Mouse (Mus musculus): ENCODE results near the gene Sox13. TPM values are rescaled to one million over a fixed set of nuclear protein-coding genes. Genes with fewer than 3 reads are reported as not detected.
A peak's percentile ranks its signal among the peaks of the same experiment; 100 is the strongest.

The Sox13 gene
- polyA plus RNA-seq (2012; ENCODE audit: insufficient read depth, insufficient read length, missing spikeins), result not detected in 2 replicates

DNA sequence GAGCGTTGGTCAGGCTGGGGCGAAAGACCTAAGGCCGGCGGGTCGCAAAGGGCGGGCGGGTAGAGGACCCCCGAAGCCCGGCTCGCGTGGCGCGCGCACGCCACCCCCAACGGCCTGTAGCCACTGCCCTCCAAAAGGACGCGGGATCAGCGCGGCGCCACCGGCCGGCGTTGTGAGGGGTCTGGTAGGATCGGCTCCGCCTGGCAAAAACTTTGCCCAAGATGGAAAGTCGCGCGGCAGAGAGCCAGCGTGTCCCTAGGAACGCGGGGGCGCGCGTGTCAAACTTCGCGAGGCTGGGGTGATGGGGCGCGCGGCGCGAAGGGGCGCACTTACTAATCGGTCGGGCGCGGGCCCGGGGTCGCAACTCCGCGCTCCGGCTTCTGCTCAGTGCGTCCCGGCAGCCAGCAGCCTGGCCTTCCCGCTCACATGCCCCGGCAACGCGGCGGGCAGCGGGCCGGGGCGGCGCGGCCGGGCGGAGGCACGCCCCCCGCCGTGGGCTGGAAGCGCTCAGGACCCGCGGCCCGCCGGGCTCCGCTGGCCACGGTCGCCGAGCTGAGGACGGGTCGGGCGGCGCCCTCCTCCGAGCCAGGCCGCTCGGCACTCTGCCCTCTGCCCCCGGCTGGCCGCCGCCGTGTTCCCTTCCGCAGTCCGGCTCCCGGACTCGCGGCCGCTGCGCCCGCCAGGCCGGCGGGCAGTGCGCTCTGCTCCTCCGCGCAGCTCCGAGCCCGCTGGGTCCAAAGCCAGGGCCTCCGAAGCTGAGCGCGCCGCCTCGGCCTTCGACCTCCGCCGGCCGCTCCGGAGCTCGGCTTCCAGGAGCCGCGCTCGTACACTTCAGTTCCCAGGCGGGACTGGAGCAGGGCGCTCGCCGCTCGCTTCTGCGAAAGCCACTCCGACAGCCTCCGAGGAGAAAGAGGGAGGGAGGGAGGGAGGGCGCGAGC lies at the start of gene Sox13:
Gene Sox13 (minus strand): TSS at position 835 of the 938 bp plus-strand sequence.
- no peak for TF ChIP-seq POLR2A (IDR thresholded peaks at IDR 0.05; ENCODE audit: borderline replicate concordance, low read depth, low read length)
- TF ChIP-seq CTCF (IDR thresholded peaks at IDR 0.05; ENCODE audit: low read depth, low read length), result no peak
- peak within 1 kb of the TSS; percentile 42 for H3K4me3 ChIP-seq (ENCODE audit: insufficient read depth, low read length)
- H3K4me1 ChIP-seq (ENCODE audit: control insufficient read depth, insufficient read depth, low read length), result no peaks in the 10 kb centered on the region
- no peak within 1 kb of the TSS for H3K27ac ChIP-seq (ENCODE audit: insufficient read depth, low read depth, low read length)

GRCm38 (mm10) chr1:133471556-133471955 lies 47.4 kb upstream of the Sox13 start:
- no peaks in the 10 kb centered on the region for H3K4me1 ChIP-seq (ENCODE audit: control insufficient read depth, insufficient read depth, low read length)
- no peak overlapping the region for H3K4me3 ChIP-seq (ENCODE audit: insufficient read depth, low read length)
- TF ChIP-seq POLR2A (IDR thresholded peaks at IDR 0.05; ENCODE audit: borderline replicate concordance, low read depth, low read length) (no peak), CTCF (IDR thresholded peaks at IDR 0.05; ENCODE audit: low read depth, low read length) (no peak)
- H3K27ac ChIP-seq (ENCODE audit: insufficient read depth, low read depth, low read length), result no peak overlapping the region

DNA sequence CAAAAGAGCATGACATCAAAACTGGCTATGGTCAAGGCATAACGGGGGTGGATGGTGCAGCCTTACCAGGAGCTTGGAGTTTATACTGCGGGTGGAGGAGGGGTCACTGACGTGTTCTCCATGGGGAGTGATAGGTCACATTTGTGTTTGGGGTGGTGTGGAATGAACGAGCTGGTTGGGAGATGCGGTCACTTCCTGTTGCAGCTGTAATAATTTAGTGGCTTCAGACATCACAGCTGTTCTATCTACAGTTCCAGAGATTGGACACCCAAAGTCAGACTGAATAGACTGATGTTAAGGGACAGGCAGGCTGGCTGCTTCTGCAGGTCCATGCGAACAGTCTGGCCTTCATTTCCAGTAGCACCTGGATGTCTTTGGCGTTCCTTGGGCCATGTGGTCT lies 46.9 kb upstream of the Sox13 start:
- TF ChIP-seq CTCF (IDR thresholded peaks at IDR 0.05; ENCODE audit: low read depth, low read length) (no peak), POLR2A (IDR thresholded peaks at IDR 0.05; ENCODE audit: borderline replicate concordance, low read depth, low read length) (no peak)
- Histone ChIP-seq H3K27ac (ENCODE audit: insufficient read depth, low read depth, low read length) (no peak overlapping the region), H3K4me3 (ENCODE audit: insufficient read depth, low read length) (no peak overlapping the region), H3K4me1 (ENCODE audit: control insufficient read depth, insufficient read depth, low read length) (no peaks in the 10 kb centered on the region)

DNA sequence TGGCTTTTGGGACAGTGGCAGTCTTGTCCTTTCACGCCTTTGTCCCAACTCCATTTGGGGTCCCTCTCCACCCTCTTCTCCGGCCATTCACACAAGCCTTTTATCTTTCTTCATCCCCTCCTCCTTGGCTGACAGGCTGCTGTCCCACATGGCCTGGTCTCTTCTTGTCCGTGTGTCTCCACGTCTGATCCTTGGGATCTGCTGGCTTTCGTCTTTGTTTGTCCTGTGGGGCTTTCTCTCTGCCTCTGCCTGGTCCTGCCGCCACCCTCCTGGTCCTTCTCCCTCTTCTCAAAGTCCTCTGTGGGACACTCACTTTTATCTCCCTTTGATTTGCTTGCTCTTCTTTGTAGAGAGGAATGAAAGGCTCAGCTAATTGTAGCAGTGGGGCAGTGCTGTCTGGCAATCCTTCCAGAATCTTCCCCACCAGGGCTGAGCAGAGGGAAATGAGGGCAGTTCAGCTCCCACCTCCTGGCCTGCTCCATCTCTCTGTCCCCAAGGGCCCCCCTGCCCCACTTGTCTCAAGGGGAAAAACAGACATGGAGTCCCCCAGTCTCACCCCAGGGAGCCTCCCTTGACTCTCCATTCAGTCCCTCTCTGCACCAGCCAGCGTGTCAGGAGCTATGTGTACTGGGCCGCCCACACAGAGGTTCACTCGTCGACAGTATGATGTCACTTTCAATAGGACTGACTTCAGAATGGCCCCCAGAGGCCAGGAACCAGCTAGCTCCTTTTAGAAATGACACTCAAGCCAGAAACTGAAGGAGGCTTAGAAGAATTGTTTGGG lies 46.3 kb upstream of the Sox13 start:
- TF ChIP-seq POLR2A (IDR thresholded peaks at IDR 0.05; ENCODE audit: borderline replicate concordance, low read depth, low read length) (no peak), CTCF (IDR thresholded peaks at IDR 0.05; ENCODE audit: low read depth, low read length) (no peak)
- no peaks in the 10 kb centered on the region for H3K4me1 ChIP-seq (ENCODE audit: control insufficient read depth, insufficient read depth, low read length)
- H3K4me3 ChIP-seq (ENCODE audit: insufficient read depth, low read length), result no peak overlapping the region
- H3K27ac ChIP-seq (ENCODE audit: insufficient read depth, low read depth, low read length), result no peak overlapping the region

- Histone ChIP-seq H3K4me3 (ENCODE audit: insufficient read depth, low read length) (no peak overlapping the region), H3K27ac (ENCODE audit: insufficient read depth, low read depth, low read length) (no peak overlapping the region), H3K4me1 (ENCODE audit: control insufficient read depth, insufficient read depth, low read length) (no peaks in the 10 kb centered on the region)
- TF ChIP-seq POLR2A (IDR thresholded peaks at IDR 0.05; ENCODE audit: borderline replicate concordance, low read depth, low read length) (no peak), CTCF (IDR thresholded peaks at IDR 0.05; ENCODE audit: low read depth, low read length) (no peak)
Measured at GRCm38 (mm10) chr1:133469213-133469612, 45.0 kb upstream of the Sox13 start.

GRCm38 (mm10) chr1:133468751-133469150 lies 44.6 kb upstream of the Sox13 start:
- TF ChIP-seq CTCF (IDR thresholded peaks at IDR 0.05; ENCODE audit: low read depth, low read length) (no peak), POLR2A (IDR thresholded peaks at IDR 0.05; ENCODE audit: borderline replicate concordance, low read depth, low read length) (no peak)
- Histone ChIP-seq H3K4me1 (ENCODE audit: control insufficient read depth, insufficient read depth, low read length) (no peaks in the 10 kb centered on the region), H3K27ac (ENCODE audit: insufficient read depth, low read depth, low read length) (no peak overlapping the region), H3K4me3 (ENCODE audit: insufficient read depth, low read length) (no peak overlapping the region)

DNA sequence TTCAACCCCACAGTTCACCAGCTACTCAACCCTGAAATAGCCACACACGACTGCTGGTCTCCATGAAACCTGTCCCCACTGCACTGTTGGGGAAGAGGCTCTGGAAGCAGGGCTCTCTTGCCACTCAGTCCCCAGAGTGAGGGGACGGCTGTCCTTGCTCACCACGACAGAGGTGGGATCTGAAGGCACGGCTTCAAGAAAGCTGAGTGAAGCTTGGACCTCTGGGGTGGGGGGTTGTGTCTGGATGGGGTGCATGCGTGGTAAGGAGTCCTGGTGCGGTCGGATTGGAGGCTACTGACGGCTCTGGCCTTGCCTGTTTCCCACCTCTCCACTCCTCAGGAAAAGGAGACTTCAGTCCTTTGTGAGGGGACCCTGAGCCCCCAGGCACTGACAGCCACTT lies 43.7 kb upstream of the Sox13 start:
- TF ChIP-seq CTCF (IDR thresholded peaks at IDR 0.05; ENCODE audit: low read depth, low read length) (no peak), POLR2A (IDR thresholded peaks at IDR 0.05; ENCODE audit: borderline replicate concordance, low read depth, low read length) (no peak)
- no peak overlapping the region for H3K27ac ChIP-seq (ENCODE audit: insufficient read depth, low read depth, low read length)
- no peaks in the 10 kb centered on the region for H3K4me1 ChIP-seq (ENCODE audit: control insufficient read depth, insufficient read depth, low read length)
- H3K4me3 ChIP-seq (ENCODE audit: insufficient read depth, low read length), result no peak overlapping the region

GRCm38 (mm10) chr1:133463138-133463537 lies 39.0 kb upstream of the Sox13 start:
- Histone ChIP-seq H3K4me3 (ENCODE audit: insufficient read depth, low read length) (no peak overlapping the region), H3K27ac (ENCODE audit: insufficient read depth, low read depth, low read length) (no peak overlapping the region), H3K4me1 (ENCODE audit: control insufficient read depth, insufficient read depth, low read length) (no peaks in the 10 kb centered on the region)
- TF ChIP-seq POLR2A (IDR thresholded peaks at IDR 0.05; ENCODE audit: borderline replicate concordance, low read depth, low read length) (no peak), CTCF (IDR thresholded peaks at IDR 0.05; ENCODE audit: low read depth, low read length) (no peak)

GRCm38 (mm10) chr1:133460996-133461395 lies 36.8 kb upstream of the Sox13 start:
- no peak for TF ChIP-seq CTCF (IDR thresholded peaks at IDR 0.05; ENCODE audit: low read depth, low read length)
- no peak for TF ChIP-seq POLR2A (IDR thresholded peaks at IDR 0.05; ENCODE audit: borderline replicate concordance, low read depth, low read length)
- Histone ChIP-seq H3K4me1 (ENCODE audit: control insufficient read depth, insufficient read depth, low read length) (no peaks in the 10 kb centered on the region), H3K4me3 (ENCODE audit: insufficient read depth, low read length) (no peak overlapping the region), H3K27ac (ENCODE audit: insufficient read depth, low read depth, low read length) (no peak overlapping the region)

- TF ChIP-seq POLR2A (IDR thresholded peaks at IDR 0.05; ENCODE audit: borderline replicate concordance, low read depth, low read length), result no peak
- H3K27ac ChIP-seq (ENCODE audit: insufficient read depth, low read depth, low read length), result no peak overlapping the region
- no peaks in the 10 kb centered on the region for H3K4me1 ChIP-seq (ENCODE audit: control insufficient read depth, insufficient read depth, low read length)
- H3K4me3 ChIP-seq (ENCODE audit: insufficient read depth, low read length), result no peak overlapping the region
Measured at GRCm38 (mm10) chr1:133456097-133456496, 31.9 kb upstream of the Sox13 start.

All from bone marrow macrophage, adult 2 months (primary cell).